Mouse (Mus musculus) brain, embryonic 14.5 days (tissue): ENCODE data around the gene Cblb.

Experiments used
- CTCF ChIP-seq: fragments of 200-500 bp; IDR thresholded peaks from 2 replicates; pipeline ENCODE4 v1.5.1; 2012; ENCODE audit warnings: inconsistent platforms, mild to moderate bottlenecking, moderate library complexity, borderline replicate concordance; ENCODE audit not compliant: insufficient read depth, insufficient read length; ENCODE audit errors: extremely low read depth
- POLR2A ChIP-seq: fragments of 200-500 bp; IDR thresholded peaks from 2 replicates; pipeline ENCODE4 v1.6.1; 2012; ENCODE audit warnings: mild to moderate bottlenecking, inconsistent platforms, borderline replicate concordance; ENCODE audit not compliant: poor library complexity, insufficient read depth, insufficient read length, severe bottlenecking; ENCODE audit errors: extremely low read depth

- TF ChIP-seq CTCF (peak; percentile 62), POLR2A (no peak)
These were observed 188.0 kb downstream of the Cblb start for GRCm38 (mm10) chr16:52219069-52219468.
